Mouse (Mus musculus): ENCODE results near the gene Tcf19. TPM values are rescaled to one million over a fixed set of nuclear protein-coding genes. Genes with fewer than 3 reads are reported as not detected.

The Tcf19 gene
- polyA plus RNA-seq, 1 experiment: 8.1 TPM

DNA sequence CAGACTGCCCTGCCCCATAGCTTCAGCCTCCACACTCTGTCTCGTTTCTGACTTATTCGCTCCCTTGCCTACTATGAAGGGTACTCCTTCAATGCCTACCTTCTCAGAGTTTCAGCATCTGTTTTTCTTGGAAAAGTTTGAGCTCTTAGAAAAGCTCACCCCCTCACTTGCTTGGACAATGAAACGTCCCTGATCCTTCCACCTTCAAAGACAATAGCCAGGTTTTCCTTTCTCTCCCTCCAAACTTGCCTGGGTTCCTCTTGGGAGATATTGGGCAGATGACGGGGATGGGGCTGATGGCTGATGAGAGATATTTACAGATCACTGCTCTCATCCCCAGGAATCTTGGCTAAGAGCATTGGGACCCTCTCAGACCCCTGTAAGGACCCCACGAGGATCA lies 37.7 kb upstream of the Tcf19 start:
- Histone ChIP-seq H3K4me3 (ENCODE audit: low read depth, low read length) (no peak overlapping the region), H3K4me1 (ENCODE audit: control insufficient read depth, insufficient read depth, insufficient read length, low read length) (peaks cover 19% of the 10 kb centered on the region), H3K36me3 (ENCODE audit: control insufficient read depth, insufficient read depth, low read length) (no peaks in the 10 kb centered on the region), H3K27ac (ENCODE audit: insufficient read depth, low read depth, low read length) (no peak overlapping the region), H3K27me3 (ENCODE audit: control insufficient read depth, insufficient read depth, low read length) (no peaks in the 10 kb centered on the region)
- WGBS: 90% methylated on average over 5 of the region's 5 CpGs
- no peak for TF ChIP-seq POLR2A (IDR thresholded peaks at IDR 0.05; ENCODE audit: low read depth, low read length)

DNA sequence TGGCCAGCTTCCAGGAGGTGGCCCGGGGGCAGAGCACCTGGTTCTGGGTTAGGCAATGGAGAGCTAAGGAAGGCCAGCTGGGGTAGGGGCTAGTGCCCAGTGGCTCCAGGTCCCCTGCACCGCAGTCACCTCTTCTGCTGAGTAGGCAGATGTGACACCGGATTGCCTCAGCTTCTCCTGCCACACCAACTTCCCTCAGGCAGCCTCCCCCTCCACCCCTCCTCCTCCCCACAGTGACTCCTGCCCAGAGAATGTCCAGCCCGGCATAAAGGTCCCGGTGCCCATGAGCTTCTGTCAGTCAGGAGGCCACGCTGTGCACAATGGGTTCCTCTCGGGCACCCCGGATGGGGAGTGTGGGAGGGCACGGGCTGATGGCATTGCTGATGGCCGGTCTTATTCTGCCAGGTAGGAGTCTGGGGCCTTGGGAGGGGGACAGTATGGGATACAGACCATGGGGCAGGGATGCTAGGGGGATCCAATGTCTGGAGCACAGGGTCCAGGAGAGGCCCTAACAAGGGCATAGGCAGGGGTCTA lies 35.3 kb upstream of the Tcf19 start, which contains the start of gene Cdsn:
Gene Cdsn, plus strand, starts transcription at position 248 of the 534 bp plus-strand sequence.
- no peak within 1 kb of the TSS for H3K4me3 ChIP-seq (ENCODE audit: low read depth, low read length)
- no peaks in the 10 kb centered on the region for H3K27me3 ChIP-seq (ENCODE audit: control insufficient read depth, insufficient read depth, low read length)
- 92% methylated on average over 10 of the region's 10 CpGs for WGBS
- peaks cover 16% of the 10 kb centered on the region for H3K4me1 ChIP-seq (ENCODE audit: control insufficient read depth, insufficient read depth, insufficient read length, low read length)
- no peaks in the 10 kb centered on the region for H3K36me3 ChIP-seq (ENCODE audit: control insufficient read depth, insufficient read depth, low read length)
- no peak within 1 kb of the TSS for H3K27ac ChIP-seq (ENCODE audit: insufficient read depth, low read depth, low read length)
- no peak for TF ChIP-seq POLR2A (IDR thresholded peaks at IDR 0.05; ENCODE audit: low read depth, low read length)
- TF ChIP-seq CTCF (IDR thresholded peaks at IDR 0.05; ENCODE audit: extremely low read depth, insufficient read length, insufficient replicate concordance, low read depth, low read length): no peak

DNA sequence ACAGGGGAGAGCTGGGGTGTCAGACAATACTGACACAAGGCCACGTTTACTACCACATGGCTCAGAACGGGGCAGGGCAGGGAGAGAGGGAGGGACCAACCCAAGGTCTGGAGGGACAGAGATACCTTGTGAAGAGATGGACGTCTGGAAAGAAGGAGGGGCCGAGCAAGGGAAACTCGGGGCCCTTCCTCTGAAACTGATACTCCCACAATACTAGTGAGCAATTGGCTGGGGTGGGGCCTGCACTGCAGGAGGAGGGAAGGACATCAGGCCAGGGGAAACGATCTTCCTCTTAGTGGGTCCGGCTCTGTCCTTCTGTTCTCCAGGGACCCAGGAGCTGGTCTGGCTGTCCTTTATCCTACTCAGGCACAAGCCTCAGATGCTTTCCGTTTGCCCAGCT lies 34.2 kb upstream of the Tcf19 start:
- Histone ChIP-seq H3K36me3 (ENCODE audit: control insufficient read depth, insufficient read depth, low read length) (no peaks in the 10 kb centered on the region), H3K4me1 (ENCODE audit: control insufficient read depth, insufficient read depth, insufficient read length, low read length) (peaks cover 8% of the 10 kb centered on the region), H3K27ac (ENCODE audit: insufficient read depth, low read depth, low read length) (no peak overlapping the region), H3K27me3 (ENCODE audit: control insufficient read depth, insufficient read depth, low read length) (no peaks in the 10 kb centered on the region), H3K4me3 (ENCODE audit: low read depth, low read length) (no peak overlapping the region)
- TF ChIP-seq POLR2A (IDR thresholded peaks at IDR 0.05; ENCODE audit: low read depth, low read length): no peak
- TF ChIP-seq CTCF (IDR thresholded peaks at IDR 0.05; ENCODE audit: extremely low read depth, insufficient read length, insufficient replicate concordance, low read depth, low read length): no peak
- 40% methylated on average over 8 of the region's 8 CpGs for WGBS

DNA sequence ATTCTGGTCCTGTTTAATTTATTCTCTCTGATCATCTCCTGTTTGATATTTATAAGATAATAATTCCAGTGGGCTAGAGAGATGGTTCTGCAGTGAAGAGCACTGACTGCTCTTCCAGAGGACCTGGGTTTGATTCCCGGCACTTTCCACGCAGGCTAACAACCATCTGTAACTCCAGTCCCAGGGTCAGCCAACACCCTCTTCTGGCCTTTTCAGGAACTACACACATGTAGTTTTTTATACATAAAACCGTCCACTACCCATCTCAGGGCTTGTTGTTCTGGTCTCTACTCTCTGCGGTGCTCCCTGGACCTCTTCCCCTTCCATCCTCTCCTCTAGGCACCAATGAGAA lies 33.5 kb upstream of the Tcf19 start:
- H3K27ac ChIP-seq (ENCODE audit: insufficient read depth, low read depth, low read length): peak overlapping the region; percentile 71
- TF ChIP-seq CTCF (IDR thresholded peaks at IDR 0.05; ENCODE audit: extremely low read depth, insufficient read length, insufficient replicate concordance, low read depth, low read length) (no peak), POLR2A (IDR thresholded peaks at IDR 0.05; ENCODE audit: low read depth, low read length) (no peak)
- no peak overlapping the region for H3K4me3 ChIP-seq (ENCODE audit: low read depth, low read length)
- peaks cover 5% of the 10 kb centered on the region for H3K4me1 ChIP-seq (ENCODE audit: control insufficient read depth, insufficient read depth, insufficient read length, low read length)
- H3K36me3 ChIP-seq (ENCODE audit: control insufficient read depth, insufficient read depth, low read length): no peaks in the 10 kb centered on the region
- no peaks in the 10 kb centered on the region for H3K27me3 ChIP-seq (ENCODE audit: control insufficient read depth, insufficient read depth, low read length)
- 94% methylated on average over 4 of the region's 4 CpGs for WGBS

DNA sequence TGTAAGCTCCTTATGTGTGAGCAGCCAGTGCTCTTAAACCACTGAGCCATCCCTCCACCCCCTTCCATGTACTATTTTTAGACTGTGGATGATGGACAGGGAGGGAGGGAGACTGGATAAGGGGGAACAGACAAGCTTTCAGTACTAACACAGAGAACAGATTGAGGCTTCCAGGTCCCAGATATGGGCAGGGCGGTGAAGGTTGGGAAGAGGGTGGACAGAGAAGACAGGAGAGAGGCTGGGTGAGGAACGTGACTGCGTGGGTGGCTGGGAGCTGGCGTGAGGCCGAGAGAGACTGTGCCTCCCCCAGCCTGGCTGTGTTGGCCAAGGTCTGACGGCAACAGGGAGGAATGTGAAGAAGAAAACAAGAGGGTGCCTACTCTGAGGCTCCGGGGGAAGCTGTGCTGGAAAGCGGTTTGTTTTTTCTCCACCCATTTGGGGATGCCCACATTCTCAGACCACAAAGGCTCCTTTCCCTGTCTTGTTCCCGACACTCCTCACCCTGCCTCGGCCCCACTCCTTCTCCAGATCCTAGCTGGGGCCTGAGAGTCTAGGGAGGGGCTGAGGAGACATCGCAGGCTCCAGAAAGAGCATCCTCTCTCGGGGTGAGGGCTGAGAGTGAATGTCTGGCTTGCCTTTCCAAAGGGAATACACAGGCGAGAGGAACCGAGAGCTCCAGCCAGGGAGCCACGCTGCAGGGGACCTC lies 33.0 kb upstream of the Tcf19 start:
- Histone ChIP-seq H3K4me1 (ENCODE audit: control insufficient read depth, insufficient read depth, insufficient read length, low read length) (peaks cover 5% of the 10 kb centered on the region), H3K27me3 (ENCODE audit: control insufficient read depth, insufficient read depth, low read length) (no peaks in the 10 kb centered on the region), H3K4me3 (ENCODE audit: low read depth, low read length) (no peak overlapping the region), H3K36me3 (ENCODE audit: control insufficient read depth, insufficient read depth, low read length) (no peaks in the 10 kb centered on the region), H3K27ac (ENCODE audit: insufficient read depth, low read depth, low read length) (peak overlapping the region; percentile 71)
- no peak for TF ChIP-seq POLR2A (IDR thresholded peaks at IDR 0.05; ENCODE audit: low read depth, low read length)
- no peak for TF ChIP-seq CTCF (IDR thresholded peaks at IDR 0.05; ENCODE audit: extremely low read depth, insufficient read length, insufficient replicate concordance, low read depth, low read length)
- WGBS: 58% methylated on average over 15 of the region's 15 CpGs

DNA sequence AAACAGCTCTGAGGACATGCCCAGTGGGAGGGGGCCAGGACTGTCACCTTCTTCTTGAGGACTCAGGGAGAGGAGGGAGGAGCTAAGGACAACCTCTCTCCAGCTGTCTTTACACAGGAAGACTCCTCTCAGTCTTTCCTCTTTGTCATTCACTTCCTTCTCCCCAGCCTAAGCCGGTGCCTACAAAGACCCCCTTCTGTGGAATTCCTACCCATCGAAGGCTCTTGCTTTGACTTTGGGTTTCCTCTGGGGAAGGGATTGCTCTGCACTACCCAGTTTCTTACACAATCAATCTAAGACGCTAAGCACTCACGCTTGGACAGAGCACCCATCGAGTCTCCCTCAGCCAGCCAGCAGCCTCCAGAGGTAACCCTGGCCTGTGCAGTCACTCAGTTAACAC lies 32.0 kb upstream of the Tcf19 start:
- Histone ChIP-seq H3K4me1 (ENCODE audit: control insufficient read depth, insufficient read depth, insufficient read length, low read length) (peaks cover 5% of the 10 kb centered on the region), H3K36me3 (ENCODE audit: control insufficient read depth, insufficient read depth, low read length) (no peaks in the 10 kb centered on the region), H3K27me3 (ENCODE audit: control insufficient read depth, insufficient read depth, low read length) (no peaks in the 10 kb centered on the region), H3K27ac (ENCODE audit: insufficient read depth, low read depth, low read length) (0 out of 2 replicates have a peak overlapping the region, but pooled peaks have one; percentile 4), H3K4me3 (ENCODE audit: low read depth, low read length) (no peak overlapping the region)
- WGBS: 43% methylated on average over 5 of the region's 5 CpGs
- TF ChIP-seq POLR2A (IDR thresholded peaks at IDR 0.05; ENCODE audit: low read depth, low read length) (no peak), CTCF (IDR thresholded peaks at IDR 0.05; ENCODE audit: extremely low read depth, insufficient read length, insufficient replicate concordance, low read depth, low read length) (no peak)

DNA sequence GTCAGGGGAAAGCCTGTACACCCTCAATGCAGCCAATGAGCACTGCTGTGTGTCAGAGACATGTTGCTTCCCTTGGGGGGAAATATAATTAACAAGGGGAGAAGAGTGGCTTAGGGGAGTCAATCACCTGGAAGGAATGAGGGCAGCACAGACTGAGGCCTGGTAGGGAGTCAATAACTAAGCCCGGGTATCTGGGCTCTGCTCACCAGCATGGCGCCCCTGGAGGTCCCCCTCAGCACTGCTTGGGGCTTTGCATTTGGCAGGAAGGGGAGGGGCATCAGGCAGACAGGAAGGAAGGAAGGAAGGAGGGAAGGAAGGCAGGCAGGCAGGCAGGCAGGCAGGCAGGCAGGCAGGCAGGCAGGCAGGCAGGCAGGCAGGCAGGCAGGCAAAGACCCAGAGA lies 30.8 kb upstream of the Tcf19 start:
- TF ChIP-seq POLR2A (IDR thresholded peaks at IDR 0.05; ENCODE audit: low read depth, low read length) (no peak), CTCF (IDR thresholded peaks at IDR 0.05; ENCODE audit: extremely low read depth, insufficient read length, insufficient replicate concordance, low read depth, low read length) (no peak)
- Histone ChIP-seq H3K27ac (ENCODE audit: insufficient read depth, low read depth, low read length) (no peak overlapping the region), H3K4me1 (ENCODE audit: control insufficient read depth, insufficient read depth, insufficient read length, low read length) (peaks cover 7% of the 10 kb centered on the region), H3K27me3 (ENCODE audit: control insufficient read depth, insufficient read depth, low read length) (no peaks in the 10 kb centered on the region), H3K36me3 (ENCODE audit: control insufficient read depth, insufficient read depth, low read length) (no peaks in the 10 kb centered on the region), H3K4me3 (ENCODE audit: low read depth, low read length) (no peak overlapping the region)
- 71% methylated on average over 2 of the region's 2 CpGs for WGBS

Measured in small intestine, adult 2 months (tissue).